Mouse (Mus musculus) urinary bladder, postnatal 4 days (tissue): ENCODE data around the gene B3gnt8.

Experiments
- DNase-seq, 2 experiments: peaks; one replicate each; pipeline ENCODE4 v3.0.0; 2021 to 2022; ENCODE audit warnings: low spot score in 2 of 2

B3gnt8 gene

DNA sequence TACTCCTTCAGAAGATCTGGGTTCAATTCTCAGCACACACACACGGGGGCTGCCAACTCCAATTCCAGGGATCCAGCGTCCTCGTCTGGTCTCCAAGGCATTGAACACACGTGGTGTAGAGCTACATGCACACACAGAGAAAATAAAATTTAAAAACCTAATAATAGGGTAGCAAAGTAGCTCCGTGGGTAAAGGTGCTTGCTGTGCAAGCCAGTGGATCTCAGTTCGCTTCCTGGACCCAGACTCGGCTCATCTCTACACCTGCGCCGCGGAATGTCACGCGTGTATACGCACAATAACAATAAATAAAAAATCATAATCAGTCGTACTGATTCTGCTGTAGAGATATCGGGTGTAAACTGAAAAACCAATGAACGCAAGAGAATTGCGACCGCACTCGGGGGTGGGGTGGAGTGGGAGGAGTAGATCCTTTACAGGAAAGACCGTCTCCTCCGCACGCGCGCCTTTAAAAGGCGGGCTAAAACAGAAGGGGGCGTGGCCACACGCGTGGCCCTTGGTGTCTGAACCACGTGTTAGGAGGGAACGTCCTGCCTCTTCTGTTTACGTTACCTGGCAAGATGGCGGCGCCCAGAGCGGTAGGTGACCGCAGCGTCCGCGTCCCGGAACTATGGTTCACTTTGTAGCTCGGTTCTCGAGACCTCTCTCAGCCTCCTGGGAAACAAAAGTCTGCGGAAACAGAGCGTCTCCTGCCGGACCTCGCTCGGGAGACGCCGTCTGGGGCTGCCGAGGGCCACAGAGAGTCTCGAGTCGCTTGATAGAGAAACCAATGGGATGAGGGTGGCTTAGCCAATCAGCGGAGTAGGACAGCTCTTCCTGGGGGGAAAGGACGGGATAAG lies 7.4 kb upstream of the B3gnt8 start, which contains the start of gene Dmac2:
Dmac2 (plus strand) TSS at position 550 of the 857 bp plus-strand sequence.
- peak; percentile 86 to 91 for DNase-seq

DNA sequence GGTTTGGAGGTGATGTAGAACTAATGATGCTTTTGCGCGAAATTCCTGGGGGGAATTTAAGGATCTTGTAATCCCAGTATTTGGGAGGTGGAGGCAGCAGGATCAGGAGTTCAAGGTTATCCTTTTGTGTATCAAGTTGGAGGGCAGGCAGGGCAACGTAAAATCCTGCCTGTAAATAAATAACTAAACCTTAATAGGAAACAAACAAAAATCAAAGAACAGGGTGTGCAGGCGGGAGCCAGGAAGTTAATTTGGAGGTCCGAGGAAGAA lies 6.8 kb upstream of the B3gnt8 start:
- DNase-seq: no peak

DNA sequence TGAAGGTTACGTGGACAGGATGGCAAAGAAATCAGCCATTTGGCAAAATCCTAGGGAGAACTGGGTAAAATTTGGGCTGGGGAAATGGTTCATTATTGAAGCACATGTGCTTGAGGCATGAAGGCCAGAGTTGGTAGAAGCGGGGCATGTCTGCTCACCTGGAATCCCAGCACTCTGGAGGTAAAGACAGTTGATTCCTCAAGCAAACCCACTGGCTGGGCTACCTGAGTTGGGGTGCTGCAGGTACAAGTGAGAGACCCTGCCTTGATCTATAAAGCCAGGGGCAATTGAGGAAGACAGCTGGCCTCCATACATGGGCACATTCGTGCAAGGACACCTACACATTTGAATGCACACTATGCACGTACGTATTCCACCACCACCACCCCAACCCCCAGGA lies 6.4 kb upstream of the B3gnt8 start:
- peak in 1 of 2 experiments; percentile 39 for DNase-seq

DNA sequence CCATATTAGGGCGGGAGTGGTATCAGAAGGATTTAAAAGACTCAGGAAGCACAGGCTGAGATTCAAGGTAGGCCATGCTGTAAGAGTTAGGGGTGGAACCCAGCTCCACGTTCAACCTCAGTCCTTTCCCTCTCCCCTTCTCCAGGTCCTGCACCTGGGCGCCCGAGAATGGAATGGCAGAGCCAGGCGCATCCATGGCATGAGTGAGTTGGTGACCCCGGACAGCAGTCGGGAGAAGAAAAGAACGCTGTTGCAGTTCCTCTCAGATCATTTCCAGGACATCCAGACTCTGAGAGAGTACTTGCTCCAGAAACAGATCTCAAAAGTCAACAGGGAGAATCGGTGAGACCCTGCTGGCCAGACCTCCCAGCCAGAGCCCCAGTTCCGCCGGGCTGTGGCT lies 5.7 kb upstream of the B3gnt8 start:
- peak in 1 of 2 experiments; percentile 56 for DNase-seq

DNA sequence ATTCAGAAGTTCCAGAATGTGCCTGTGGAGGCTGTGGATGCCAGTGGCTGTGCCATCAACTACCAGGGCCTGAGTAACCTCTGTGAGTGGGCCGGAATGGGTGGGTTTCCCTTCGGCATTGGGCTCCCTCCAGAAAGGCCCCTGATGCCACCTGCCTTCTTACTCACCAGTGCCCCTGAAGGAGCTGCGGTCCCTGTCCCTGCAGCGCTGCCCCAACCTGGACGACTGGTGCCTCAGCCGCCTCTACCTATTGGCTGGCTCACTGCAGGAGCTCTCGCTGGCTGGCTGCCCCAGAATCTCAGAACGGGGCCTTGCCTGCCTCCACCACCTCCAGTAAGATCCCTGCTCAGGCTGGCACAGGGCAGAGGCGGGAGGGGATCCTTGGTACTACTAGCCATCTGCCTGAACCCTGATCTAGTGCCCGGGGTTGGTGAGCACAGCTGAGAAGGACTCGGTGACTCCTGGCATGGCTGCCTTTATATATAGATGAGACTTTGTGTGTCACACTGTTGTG lies 2.5 kb upstream of the B3gnt8 start:
- DNase-seq: no peak

DNA sequence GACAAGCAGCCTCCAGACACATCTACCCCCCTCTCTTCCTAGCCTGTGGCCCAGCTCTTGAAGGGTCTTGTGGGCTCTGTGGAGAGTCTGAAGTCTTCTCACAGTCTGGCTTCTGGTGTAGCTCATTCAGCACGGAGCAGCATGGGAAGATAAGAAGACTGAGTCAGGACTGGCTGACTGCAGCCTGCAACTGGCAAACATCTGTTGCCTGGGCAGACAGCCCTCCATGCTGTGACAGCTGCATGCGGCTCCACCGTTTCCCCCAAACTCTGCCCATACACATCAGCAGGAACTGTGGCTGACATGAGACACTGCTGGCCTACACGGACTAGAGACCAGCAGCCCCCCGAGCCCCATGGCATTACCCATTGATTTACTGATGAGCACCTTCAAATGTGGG lies 1.6 kb upstream of the B3gnt8 start:
- DNase-seq: no peak

DNA sequence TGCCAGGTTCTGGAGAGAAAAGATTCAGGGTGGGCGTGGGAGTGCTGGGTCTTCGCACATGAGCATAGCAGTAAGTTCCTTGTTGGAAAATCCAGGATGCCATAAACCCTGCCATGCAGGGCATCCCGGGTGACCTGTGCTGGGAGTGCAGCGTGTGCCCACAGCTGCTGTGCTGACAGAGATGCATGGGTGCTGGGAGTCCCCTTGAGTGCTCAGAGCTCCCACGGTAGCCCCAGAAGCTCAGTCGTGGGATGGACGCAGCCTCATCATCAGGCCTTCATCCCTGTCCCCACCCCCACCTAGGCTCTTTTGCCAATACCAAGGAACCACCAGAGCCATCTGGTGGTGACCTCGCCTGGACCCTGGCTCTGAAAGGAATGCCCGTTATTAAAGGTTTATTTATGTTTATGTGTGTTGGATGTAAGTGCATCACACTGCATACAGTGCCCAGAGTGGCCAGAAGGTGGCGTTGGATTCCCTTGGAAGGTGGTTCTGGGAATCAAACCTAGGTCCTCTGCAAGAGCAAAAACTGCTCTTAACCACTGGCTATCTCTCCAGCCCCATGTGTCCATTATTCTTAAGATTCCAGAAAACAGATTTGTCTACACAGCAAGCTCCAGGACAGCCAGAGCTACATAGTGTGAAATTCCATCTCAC lies 732 bp upstream of the B3gnt8 start:
- no peak for DNase-seq

DNA sequence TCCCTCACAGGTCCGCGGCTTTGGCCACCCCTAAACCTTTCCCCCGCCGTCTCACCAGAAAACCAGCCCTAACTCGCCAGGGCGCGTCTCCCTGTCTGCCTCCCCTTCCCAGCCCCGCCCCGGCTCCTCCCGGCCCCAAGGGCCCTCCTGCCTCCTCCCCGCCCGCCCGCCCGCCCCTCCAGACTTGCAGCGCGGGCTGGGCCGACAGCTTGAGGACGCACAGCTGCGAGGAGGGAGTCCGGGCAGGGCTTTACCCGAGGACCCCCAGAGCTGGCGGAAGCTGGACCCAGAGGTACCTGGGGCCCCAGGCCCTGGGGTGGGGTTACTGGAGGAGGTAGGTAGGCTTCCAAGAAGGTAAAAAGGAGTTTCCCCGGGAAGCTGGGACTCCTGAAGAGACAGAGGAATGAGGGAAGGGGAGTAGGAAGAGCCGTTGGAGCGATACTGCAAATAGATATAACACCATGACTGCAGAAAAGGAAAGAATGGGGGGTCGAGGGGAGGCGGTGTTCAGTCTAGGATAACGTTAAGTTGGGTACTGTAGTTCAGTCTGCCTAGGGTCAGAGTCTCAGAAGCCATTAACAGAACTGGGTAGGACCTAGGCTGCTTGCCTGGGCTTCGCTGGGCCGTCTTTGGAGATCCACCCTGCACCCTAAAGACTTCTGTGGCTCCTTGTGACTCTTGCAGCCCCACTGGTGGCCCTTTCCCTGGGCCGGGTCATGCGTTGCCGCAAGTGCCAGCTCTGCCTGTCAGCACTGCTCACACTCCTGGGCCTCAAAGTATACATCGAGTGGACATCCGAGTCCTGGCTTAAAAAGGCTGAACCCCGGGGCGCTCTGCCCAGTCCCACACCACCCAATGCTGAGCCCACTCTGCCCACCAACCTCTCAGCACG lies 1.2 kb downstream of the B3gnt8 start:
- peak; percentile 79 for DNase-seq

DNA sequence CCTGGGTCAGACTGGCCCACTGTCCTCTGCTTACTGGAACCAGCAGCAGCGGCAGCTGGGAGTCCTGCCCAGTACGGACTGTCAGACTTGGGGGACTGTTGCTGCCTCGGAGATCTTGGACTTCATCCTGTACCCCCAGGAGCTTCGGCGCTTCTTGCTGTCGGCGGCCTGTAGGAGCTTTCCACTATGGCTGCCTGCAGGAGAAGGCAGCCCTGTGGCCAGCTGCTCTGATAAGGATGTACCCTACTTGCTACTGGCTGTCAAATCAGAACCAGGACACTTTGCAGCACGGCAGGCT lies 1.8 kb downstream of the B3gnt8 start:
- DNase-seq: no peak

DNA sequence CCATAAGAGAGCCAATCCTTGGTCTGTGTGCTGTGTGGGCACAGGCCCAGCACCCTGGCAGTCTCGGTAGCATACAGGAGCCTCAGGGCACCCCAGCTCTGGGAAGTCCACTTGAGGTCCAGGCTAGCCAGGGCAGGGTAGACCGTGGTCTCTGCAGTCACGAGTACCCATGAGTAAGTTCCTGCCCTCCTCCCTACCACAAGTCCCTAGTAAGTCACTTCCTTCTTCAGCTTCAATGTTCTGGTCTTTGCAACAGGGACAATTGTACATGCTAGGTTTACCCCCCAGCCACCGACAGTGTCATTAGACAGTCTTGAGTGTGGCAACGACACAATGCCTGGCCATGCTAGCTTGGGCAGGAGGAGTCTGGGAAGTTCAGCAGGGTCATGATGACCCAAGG lies 6.2 kb downstream of the B3gnt8 start:
- no peak for DNase-seq

DNA sequence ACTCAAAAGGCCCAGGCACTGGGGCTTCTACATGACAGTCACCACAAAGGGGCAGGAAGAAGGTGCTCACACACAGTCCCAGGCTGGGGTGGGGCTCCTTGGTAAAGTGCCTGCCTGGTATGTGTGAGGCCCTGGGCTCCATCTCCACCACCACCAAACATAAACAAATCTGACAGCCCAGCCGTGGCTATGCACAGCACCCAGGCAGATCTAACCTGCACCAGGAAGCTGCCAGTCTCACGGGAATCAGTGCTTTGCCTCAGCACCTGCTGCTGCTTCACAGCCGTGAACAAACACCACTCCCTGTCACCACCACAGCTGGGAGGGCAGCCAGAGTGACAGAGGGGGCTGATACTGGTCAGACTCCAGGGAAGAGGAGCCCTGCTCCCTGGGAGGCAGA lies 9.9 kb downstream of the B3gnt8 start:
- DNase-seq: no peak

DNA sequence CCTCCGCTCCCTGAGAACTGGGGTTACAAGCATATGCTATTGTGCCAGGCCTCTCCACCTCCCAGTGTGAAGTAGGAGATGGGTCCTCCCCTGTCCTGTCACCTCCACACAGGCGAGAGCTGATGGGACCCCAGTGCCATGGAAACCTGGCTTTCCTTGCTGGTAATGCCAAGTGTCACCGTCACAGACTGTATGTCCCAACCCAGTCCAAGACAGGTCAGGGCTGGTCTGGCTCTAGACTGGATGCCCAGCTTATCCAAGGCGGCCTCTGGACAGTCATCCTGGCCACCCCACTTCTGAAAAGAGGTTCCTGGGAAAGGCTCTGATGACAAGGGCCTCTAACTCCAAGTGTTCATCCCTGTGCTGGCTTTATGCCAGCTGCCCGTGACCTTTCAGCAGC lies 10.6 kb downstream of the B3gnt8 start:
- no peak for DNase-seq

DNA sequence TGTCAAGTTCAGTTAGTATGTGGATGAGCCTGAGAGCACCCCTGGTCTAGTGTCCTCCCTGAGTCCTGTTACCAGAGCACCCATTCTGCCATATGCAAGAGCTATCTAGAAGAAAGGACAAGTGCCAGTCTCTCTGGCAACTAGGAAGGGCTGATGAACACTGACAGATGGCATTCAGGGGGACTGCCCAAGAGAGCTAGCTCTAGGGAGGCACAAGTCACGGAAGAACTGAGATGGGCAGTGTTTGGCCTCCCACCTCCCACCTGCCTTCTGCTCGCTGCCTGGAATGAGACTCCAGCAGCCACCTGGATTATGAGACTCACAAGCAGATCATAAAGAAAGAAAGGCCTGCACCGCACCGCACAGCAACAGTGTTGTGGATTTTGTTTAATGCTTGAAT lies 13.3 kb downstream of the B3gnt8 start:
- DNase-seq: no peak

DNA sequence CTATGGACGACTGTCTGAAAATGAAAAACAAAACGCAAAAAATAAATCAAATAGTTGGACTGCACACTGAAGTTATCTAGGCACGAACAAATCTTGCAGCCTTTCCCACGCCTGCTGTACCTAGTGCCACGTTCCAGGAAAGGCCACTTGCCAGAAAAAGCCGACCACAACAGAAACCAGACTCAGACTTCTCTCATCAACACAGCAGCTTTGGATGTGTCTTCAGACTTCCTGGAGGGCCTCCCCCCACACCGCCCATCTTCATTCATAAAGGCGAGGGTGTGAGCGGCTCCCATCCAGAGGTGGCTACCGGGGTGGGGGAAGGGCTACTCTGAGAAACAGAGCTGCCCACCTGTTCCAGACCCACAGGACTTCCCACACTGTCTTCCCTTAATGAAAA lies 17.7 kb downstream of the B3gnt8 start:
- DNase-seq: no peak

DNA sequence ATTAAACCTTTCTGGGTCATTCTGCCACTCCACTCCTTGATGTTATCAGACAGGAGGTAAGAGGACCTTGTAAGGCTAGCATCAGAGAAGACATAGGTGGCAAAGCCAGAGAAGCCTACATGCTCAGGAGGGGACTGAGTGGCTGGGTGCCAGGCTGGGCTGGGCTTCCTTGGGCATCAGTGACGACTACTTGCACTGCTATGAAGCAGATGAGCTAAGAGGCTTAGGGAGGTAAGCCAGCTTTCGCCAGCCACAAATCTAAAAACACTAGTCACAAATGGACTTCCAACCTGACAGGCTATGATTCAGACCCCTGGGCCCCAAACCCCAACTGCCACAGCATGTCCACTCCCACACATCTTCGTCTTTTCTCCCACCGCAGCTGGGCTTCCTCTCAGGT lies 18.2 kb downstream of the B3gnt8 start:
- no peak for DNase-seq

DNA sequence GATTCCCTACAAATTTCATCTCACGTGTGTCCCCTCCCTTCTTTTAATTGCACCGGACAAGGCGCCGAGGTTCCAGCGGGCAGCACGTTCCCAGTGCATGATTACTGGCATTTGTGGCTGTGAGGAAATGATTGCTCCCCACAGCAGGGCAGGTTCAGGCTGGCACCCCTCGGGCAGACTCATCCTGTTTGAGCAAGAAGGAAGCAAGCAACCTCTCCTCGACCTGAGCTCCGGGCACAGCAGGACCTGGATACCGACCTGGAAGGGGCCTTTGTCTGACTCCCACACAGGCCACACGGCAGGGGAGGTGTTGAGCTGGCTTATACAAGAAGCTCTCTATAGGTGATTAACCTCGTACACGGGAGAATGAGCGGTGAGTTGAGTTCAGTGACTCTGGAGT lies 18.6 kb downstream of the B3gnt8 start:
- no peak for DNase-seq

DNA sequence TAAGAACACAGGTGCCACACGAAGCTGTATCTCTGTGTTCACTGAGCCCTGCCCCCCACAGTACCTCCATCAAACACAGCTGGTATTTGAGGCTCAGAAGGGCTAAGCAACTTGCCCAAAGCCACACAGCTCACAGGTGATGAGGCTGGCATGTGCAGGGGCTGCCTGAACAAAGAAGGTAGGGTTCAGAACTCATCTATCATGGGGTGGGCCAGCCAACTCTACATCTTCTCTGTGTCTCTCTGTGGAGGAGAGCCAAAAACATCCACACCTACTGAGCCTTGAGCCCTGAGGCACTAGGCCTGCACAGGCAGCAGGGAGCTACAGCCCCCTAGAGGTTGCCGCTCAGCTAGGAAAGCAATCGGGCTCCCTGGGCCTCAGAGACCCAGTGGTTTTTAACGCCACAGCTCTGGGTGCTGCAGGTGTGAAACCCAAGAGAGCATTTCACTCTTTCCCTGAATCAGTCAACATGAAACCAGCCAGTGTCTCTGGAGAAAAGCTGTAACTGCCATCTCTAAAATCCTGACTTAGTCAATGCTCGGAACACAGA lies 21.2 kb downstream of the B3gnt8 start:
- DNase-seq: no peak

DNA sequence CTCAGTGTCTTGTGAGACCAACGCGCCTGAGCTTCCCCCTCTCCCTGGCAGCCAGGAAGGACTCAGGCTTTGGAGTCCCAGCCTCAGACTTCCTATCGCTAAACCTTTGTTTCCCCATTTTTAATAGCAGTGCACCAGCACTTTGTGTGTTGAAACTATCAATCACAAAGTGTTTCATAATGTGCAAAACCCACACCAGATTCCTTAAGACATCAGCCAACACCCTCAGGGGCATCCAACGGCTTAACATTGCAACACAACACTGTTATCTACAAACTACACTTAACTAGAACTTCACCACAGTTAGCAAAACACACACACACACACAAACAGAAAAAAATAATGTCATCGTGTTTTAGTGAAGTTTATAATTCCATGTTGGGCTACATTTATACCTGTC lies 23.4 kb downstream of the B3gnt8 start:
- no peak for DNase-seq

DNA sequence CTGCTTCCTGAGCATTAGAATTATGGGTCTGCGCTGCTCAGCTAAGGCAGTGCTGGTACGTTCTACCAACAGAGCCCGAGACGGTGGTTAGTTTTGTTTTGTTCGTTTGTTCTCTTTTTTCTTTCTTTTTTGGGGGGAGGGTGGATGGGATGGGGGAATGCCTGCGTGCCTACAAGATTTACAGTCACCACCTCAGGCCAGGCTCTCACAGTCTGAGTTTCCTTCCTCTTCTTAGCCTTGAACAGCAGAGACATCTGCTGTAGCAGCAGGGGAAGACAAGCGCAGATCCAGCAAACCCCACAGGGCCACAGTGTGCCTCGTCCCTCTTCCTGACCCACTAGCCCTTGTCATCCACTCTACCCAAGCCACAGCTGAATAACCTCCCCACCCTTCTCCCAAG lies 24.8 kb downstream of the B3gnt8 start:
- DNase-seq: no peak

DNA sequence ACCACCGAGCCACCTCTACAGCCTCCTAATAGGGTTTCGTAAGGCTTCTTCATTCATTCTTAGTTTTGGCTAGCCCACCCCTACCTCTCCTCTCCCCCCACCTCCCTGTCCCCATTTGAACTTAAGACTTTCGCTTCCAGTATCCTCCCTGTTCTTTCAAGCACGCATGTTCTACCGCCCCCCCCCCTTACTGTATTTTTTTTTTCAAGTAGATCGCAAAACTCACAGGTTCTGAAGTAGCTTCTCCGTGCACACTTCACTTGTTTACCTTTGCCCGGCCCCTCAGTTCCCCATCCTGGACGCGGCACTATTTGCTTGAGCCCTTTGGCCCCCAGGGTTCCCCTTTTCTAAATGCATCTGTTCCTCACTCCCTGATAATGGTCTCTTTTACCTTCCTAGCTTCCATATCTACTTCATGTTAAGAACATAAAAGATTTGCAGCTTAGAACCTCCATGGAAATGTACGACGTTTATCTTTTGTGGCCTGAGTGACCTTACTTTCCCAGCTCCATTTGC lies 25.8 kb downstream of the B3gnt8 start:
- no peak for DNase-seq

DNA sequence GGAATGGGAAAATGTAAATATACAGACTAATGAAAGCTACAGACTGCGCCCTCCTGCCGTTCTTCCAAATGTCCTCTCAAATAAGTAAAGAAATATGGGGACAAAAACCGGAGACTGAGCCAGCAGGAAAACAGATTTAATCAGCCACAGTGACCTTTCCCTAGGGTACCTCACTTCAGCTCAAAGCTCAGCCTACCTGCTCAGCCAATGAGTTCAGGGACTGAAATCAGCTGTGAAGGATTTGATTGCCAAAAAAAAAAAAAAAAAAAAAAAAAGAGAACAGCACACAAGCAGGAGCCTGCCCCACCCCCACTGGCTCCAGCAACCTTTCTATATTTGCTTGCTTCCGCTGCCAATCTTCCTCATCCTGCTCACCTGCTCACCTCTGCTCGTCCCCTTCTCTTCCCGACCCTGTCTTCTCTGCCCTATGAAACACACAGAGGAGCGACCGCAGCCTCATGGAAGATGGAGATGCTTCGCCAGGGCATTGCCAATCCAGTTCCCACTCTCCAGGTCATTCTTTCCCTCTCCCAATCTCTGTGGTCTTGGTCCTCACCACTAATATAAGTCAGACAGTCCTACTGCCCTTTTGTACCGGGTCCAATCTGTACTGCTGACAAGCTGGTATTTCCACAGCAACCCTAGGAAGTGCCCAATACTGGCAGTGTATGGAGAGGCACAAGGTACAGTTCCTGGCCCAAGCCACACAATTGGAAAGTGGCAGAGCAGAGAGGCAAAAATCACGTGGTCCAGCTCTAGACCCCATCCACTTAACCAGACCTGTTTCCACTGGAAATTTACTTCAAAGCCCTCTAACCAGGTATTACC lies 29.4 kb downstream of the B3gnt8 start:
- no peak for DNase-seq
